Mouse (Mus musculus) C2C12 (cell line): ENCODE data around the gene Med13.

Source experiments
- CEBPB ChIP-seq: IDR thresholded peaks from one replicate; pipeline ENCODE4 v1.6.1; 2011; ENCODE audit warnings: low read depth, mild to moderate bottlenecking, control low read depth, moderate library complexity
- CTCF ChIP-seq: IDR thresholded peaks from one replicate; pipeline ENCODE4 v1.5.1; 2011; ENCODE audit not compliant: control insufficient read depth, insufficient read depth, insufficient read length
- FOSL1 ChIP-seq: IDR thresholded peaks from one replicate; pipeline ENCODE4 v1.8.0; 2011; ENCODE audit warnings: mild to moderate bottlenecking, low read length; ENCODE audit not compliant: poor library complexity, insufficient read depth, severe bottlenecking
- MAX ChIP-seq: IDR thresholded peaks from one replicate; pipeline ENCODE4 v1.6.1; 2011; ENCODE audit warnings: mild to moderate bottlenecking, control low read depth
- MYOD1 ChIP-seq: IDR thresholded peaks from one replicate; pipeline ENCODE4 v1.6.1; 2011; ENCODE audit warnings: low read depth; ENCODE audit not compliant: control insufficient read depth, insufficient read length
- USF1 ChIP-seq: IDR thresholded peaks from one replicate; pipeline ENCODE4 v1.6.1; 2011; ENCODE audit warnings: low read depth, mild to moderate bottlenecking, control low read depth, moderate library complexity

DNA sequence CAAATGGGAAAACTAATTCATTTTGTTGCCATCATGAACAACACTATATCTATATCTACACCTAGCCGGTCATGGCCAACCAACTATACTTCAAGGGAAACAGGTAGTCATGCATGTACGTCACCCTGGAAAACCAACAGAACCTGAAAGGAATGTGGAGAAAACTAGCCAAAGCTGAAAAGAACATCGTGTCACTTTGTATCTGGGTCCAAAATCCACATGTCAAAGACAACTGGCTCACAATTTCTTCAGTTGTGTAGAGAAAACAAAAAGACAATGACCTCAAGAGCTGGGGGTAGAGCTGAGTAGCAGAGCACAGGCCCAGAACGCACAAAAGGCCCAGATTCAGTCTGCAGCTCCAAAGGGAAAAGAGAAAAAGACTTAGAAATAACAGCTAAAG, 131.6 kb downstream of the Med13 start:
- TF ChIP-seq CTCF: no peak
- no peak for TF ChIP-seq USF1
- no peak for TF ChIP-seq MAX
- TF ChIP-seq MYOD1: no peak
- TF ChIP-seq CEBPB: no peak
- no peak for TF ChIP-seq FOSL1
